In genomic region chr1:66777878-66778277, GRCm38 (mm10) we compare ENCODE assay signal across 13 mouse cellular contexts. TPM values are rescaled to one million over a fixed set of nuclear protein-coding genes. Genes with fewer than 3 reads are reported as not detected.
DNase-seq lines count a peak whose midpoint lies in the region; ATAC-seq and TF ChIP-seq lines count a peak whose summit lies in the region.
"Had no signal": no experiment of that assay in that cellular context is flagged by ENCODE, and none has a peak within 500 bp of the region (broad histone marks: within the 10 kb centered on the region; RNA-seq: fewer than 3 reads in every experiment).

No protein-coding gene starts in this region.

- H3K9ac ChIP-seq in forebrain, embryonic 14.5 days (ENCODE audit: low read length) = no peak overlapping the region
- H3K9ac ChIP-seq in forebrain, embryonic 11.5 days (ENCODE audit: low read length) = no peak overlapping the region
- H3K9ac ChIP-seq: lung, embryonic 15.5 days had no signal

- no peaks in the 10 kb centered on the region for H3K27me3 ChIP-seq in forebrain, embryonic 14.5 days (replicated peaks; ENCODE audit: control insufficient read depth, insufficient read depth, low read length)
- no peaks in the 10 kb centered on the region for H3K27me3 ChIP-seq in forebrain, embryonic 11.5 days (ENCODE audit: control insufficient read depth, insufficient read depth, low read length)
- H3K27me3 ChIP-seq: lung, embryonic 15.5 days had no signal

- DNase-seq in forebrain, embryonic 14.5 days (ENCODE audit: low spot score) = peak; percentile 34
- no peak for DNase-seq in forebrain, embryonic 11.5 days (ENCODE audit: low spot score)
- peak; percentile 16 to 22 for DNase-seq in left cerebral cortex, postnatal 10 days (ENCODE audit: extremely low spot score in 1 of 2, low spot score in 2 of 2)
- DNase-seq in left cerebral cortex, adult 2 months (ENCODE audit: extremely low spot score in 1 of 2, low spot score in 2 of 2) = no peak
- peak; percentile 31 for DNase-seq in fibroblast of lung, adult 2 months (ENCODE audit: low read depth)
- DNase-seq in layer of hippocampus, postnatal 10 days (ENCODE audit: low spot score in 2 of 2) = peak; percentile 22 to 38
- DNase-seq in thymus, postnatal 14 days = no peak
- DNase-seq: adrenal gland, postnatal 36 days; thymus, postnatal 4 days had no signal

- no peak overlapping the region for H3K4me2 ChIP-seq in forebrain, embryonic 14.5 days (ENCODE audit: low read length)
- no peak overlapping the region for H3K4me2 ChIP-seq in forebrain, embryonic 11.5 days (ENCODE audit: low read depth, low read length, severe bottlenecking)
- H3K4me2 ChIP-seq: lung, embryonic 15.5 days had no signal

- no peak overlapping the region for H3K27ac ChIP-seq in forebrain, embryonic 14.5 days (ENCODE audit: low read depth, low read length)
- no peak overlapping the region for H3K27ac ChIP-seq in forebrain, embryonic 11.5 days (ENCODE audit: low read depth, low read length)
- no peak overlapping the region for H3K27ac ChIP-seq in left cerebral cortex, adult 2 months
- H3K27ac ChIP-seq: lung, embryonic 15.5 days had no signal

- no peak overlapping the region for H3K4me3 ChIP-seq in forebrain, embryonic 14.5 days (ENCODE audit: low read depth, low read length)
- no peak overlapping the region for H3K4me3 ChIP-seq in forebrain, embryonic 11.5 days (ENCODE audit: low read depth, low read length)
- H3K4me3 ChIP-seq in left cerebral cortex, adult 2 months = no peak overlapping the region
- H3K4me3 ChIP-seq: erythroblast, embryonic 14.5 days; lung, embryonic 15.5 days had no signal

- ATAC-seq in forebrain, embryonic 14.5 days = no peak
- no peak for ATAC-seq in forebrain, embryonic 11.5 days (replicated peaks; ENCODE audit: low FRiP score)
- ATAC-seq in activated CD4-positive, CD25-positive, alpha-beta regulatory T cell, adult 4 months = no peak
- ATAC-seq: inflammation-experienced regulatory T-cells, adult 6 months had no signal

- no peaks in the 10 kb centered on the region for H3K4me1 ChIP-seq in forebrain, embryonic 14.5 days (ENCODE audit: control insufficient read depth, insufficient read depth, low read length)
- H3K4me1 ChIP-seq in forebrain, embryonic 11.5 days (replicated peaks; ENCODE audit: control insufficient read depth, insufficient read depth, low read length) = no peaks in the 10 kb centered on the region
- H3K4me1 ChIP-seq: lung, embryonic 15.5 days had no signal

- no peaks in the 10 kb centered on the region for H3K36me3 ChIP-seq in forebrain, embryonic 14.5 days (ENCODE audit: control insufficient read depth, insufficient read depth, low read length)
- H3K36me3 ChIP-seq in forebrain, embryonic 11.5 days (ENCODE audit: control insufficient read depth, insufficient read depth, low read length) = no peaks in the 10 kb centered on the region

- TF ChIP-seq CTCF in left cerebral cortex, adult 2 months (IDR thresholded peaks at IDR 0.05) = no peak

- 78% methylated on average over 2 of the region's 2 CpGs for WGBS in forebrain, embryonic 14.5 days
- WGBS in forebrain, embryonic 11.5 days = 88% methylated on average over 2 of the region's 2 CpGs

- H3K9me3 ChIP-seq in forebrain, embryonic 14.5 days (replicated peaks; ENCODE audit: control insufficient read depth, low read length) = no peaks in the 10 kb centered on the region
- H3K9me3 ChIP-seq in forebrain, embryonic 11.5 days (ENCODE audit: control insufficient read depth, low read length) = no peaks in the 10 kb centered on the region
- H3K9me3 ChIP-seq: lung, embryonic 15.5 days had no signal

- intact Hi-C loops in left cerebral cortex, postnatal 10 days (cut with DNase I) = no loop called here
- intact Hi-C loops in left cerebral cortex, adult 2 months (cut with DNase I) = no loop called here

RNA-seq across cellular contexts. Expression of gene Kansl1l, which starts 39.5 kb away (rescaled TPM):
- 8.5 and 10.9 TPM in 2 replicates for polyA plus RNA-seq in forebrain, embryonic 14.5 days (2014; fragmentation: Nextera tagmentation; extraction: Ambion mirVana)
- polyA plus RNA-seq in forebrain, embryonic 11.5 days (2014; fragmentation: Nextera tagmentation; extraction: Ambion mirVana) = 9.6 and 9.9 TPM in 2 replicates
- 10 to 100 TPM in 1 of 2 experiments, 1 to 10 TPM in 1; 9.5 to 12.1 TPM for total RNA-seq in left cerebral cortex, postnatal 10 days (2021)
- total RNA-seq in left cerebral cortex, adult 2 months (2021) = 10 to 100 TPM; 17.2 to 19.5 TPM
- total RNA-seq in layer of hippocampus, postnatal 10 days (2021) = 10 to 100 TPM; 13.8 to 14.0 TPM
- 1 to 10 TPM; 8.8 to 9.8 TPM for polyA plus RNA-seq in activated CD4-positive, CD25-positive, alpha-beta regulatory T cell, adult 4 months (2017; shearing (Covaris generic))

Comparison
In these comparisons a context has a peak if more than half of its experiments do, and no peak if none do; other contexts are left out.
1. DNase-seq: peak in forebrain, embryonic 14.5 days (single experiment), left cerebral cortex, postnatal 10 days (2 of 2), fibroblast of lung, adult 2 months (single experiment) and layer of hippocampus, postnatal 10 days (2 of 2); none in forebrain, embryonic 11.5 days (single experiment), left cerebral cortex, adult 2 months (0 of 2) and thymus, postnatal 14 days (single experiment).